Mouse (Mus musculus) monocyte, adult 2 months (primary cell): Measurements from ENCODE around the gene Uso1.

Source experiments
- DNase-seq, 2 experiments: peaks; one replicate each; pipeline ENCODE4 v3.0.0; 2022; ENCODE audit warnings: low spot score in 2 of 2, low read depth in 1 of 2

The Uso1 gene

GRCm38 (mm10) chr5:92234939-92235557 lies 97.3 kb downstream of the Uso1 start:
- no peak for DNase-seq

GRCm38 (mm10) chr5:92239333-92240232 lies 101.8 kb downstream of the Uso1 start:
- no peak for DNase-seq

DNA sequence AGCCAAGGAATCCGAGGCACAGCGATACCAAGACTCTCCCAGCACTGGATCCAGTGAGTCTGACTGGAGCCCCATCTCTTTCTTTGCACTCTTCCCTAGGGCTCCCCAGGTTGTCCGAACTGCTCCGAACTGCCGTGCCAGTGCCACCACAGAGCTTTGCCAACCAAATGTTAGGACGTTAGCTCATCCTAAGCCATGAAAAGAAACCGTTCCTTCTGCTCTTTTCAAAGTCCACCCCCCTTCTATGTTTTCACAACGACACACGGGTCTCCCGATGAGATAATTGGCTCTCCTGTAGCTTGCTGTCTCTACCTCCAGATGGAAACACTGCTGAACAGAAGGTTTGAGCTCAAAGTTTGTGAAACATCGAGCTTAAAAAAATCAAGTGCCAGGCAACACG lies 103.0 kb downstream of the Uso1 start:
- DNase-seq = no peak

DNA sequence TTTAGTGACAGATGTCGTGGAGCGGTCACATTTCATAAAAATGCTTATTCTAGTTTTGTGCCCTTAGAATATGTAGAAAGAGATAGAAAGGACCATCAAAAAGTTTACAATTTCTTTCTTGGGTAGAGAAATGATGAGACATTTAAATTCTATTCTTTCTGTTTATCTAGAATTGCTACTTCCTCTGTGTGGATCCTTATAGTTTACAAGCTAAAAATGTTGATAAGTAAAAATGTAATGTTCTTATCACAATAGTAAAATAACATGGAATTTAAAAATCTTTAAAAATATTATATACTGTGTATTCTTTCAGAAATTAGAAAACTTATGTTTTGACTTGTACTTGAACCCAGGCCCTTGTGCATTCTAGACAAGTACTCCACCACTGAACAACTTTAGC lies 107.2 kb downstream of the Uso1 start:
- DNase-seq = no peak

GRCm38 (mm10) chr5:92245483-92245882 lies 107.7 kb downstream of the Uso1 start:
- peak in 1 of 2 experiments; percentile 12 for DNase-seq

- DNase-seq = no peak
Measured at GRCm38 (mm10) chr5:92248614-92249013, 110.9 kb downstream of the Uso1 start.

- DNase-seq = no peak
Measured at GRCm38 (mm10) chr5:92252031-92252430, 114.3 kb downstream of the Uso1 start.
